Mouse (Mus musculus): ENCODE results near the gene Sdk2.

GRCm38 (mm10) chr11:113863408-113863807, 203.4 kb downstream of the Sdk2 start:
- TF ChIP-seq CTCF (IDR thresholded peaks at IDR 0.05; ENCODE audit: low read depth, low read length) (no peak; the same call in 1 of the 2 replicates), TAL1 (conservative IDR thresholded peaks at IDR 0.05; ENCODE audit: low read depth, low read length) (no peak)

Data from G1E (cell line).